Mouse (Mus musculus) liver, postnatal 0 days (tissue): Measurements from ENCODE around the gene Nrxn2. TPM values are rescaled to one million over a fixed set of nuclear protein-coding genes. Genes with fewer than 3 reads are reported as not detected.

Experiments
- ATAC-seq: fragments of 200-750 bp; cut with Nextera tagmentation; 2 replicates; pipeline ENCODE4 v1.8.0; 2017; ENCODE audit warnings: mild to moderate bottlenecking, moderate library complexity
- DNase-seq: peaks from one replicate; pipeline ENCODE4 v3.0.0-alpha.2; 2016
- H3K27ac ChIP-seq: fragments of 300-500 bp; sonication (generic); 2 replicates; pipeline ENCODE4 v1.5.1; 2014; ENCODE audit warnings: antibody characterized with exemption, moderate library complexity, mild to moderate bottlenecking, low read depth
- H3K27me3 ChIP-seq: fragments of 300-500 bp; sonication (generic); 2 replicates; pipeline ENCODE4 v1.6.1; 2014; ENCODE audit warnings: low read length, control low read depth, mixed read lengths; ENCODE audit not compliant: insufficient read depth
- H3K36me3 ChIP-seq: fragments of 300-500 bp; sonication (generic); replicated peaks from 2 replicates; pipeline ENCODE4 v1.6.1; 2014; ENCODE audit warnings: mild to moderate bottlenecking, control low read depth, low read length, moderate library complexity, mixed read lengths; ENCODE audit not compliant: insufficient read depth
- H3K4me1 ChIP-seq: fragments of 300-500 bp; sonication (generic); 2 replicates; pipeline ENCODE4 v1.6.1; 2014; ENCODE audit warnings: antibody characterized with exemption, mild to moderate bottlenecking, control low read depth; ENCODE audit not compliant: insufficient read depth
- H3K4me2 ChIP-seq: fragments of 300-500 bp; sonication (generic); 2 replicates; pipeline ENCODE4 v1.6.1; 2014; ENCODE audit warnings: low read depth, mild to moderate bottlenecking, low read length, moderate library complexity, mixed read lengths
- H3K4me3 ChIP-seq: fragments of 300-500 bp; sonication (generic); 2 replicates; pipeline ENCODE4 v1.5.1; 2014; ENCODE audit warnings: low read depth, low read length
- H3K9ac ChIP-seq: fragments of 300-500 bp; sonication (generic); replicated peaks from 2 replicates; pipeline ENCODE4 v1.6.1; 2014; ENCODE audit warnings: mild to moderate bottlenecking, moderate library complexity
- H3K9me3 ChIP-seq: fragments of 300-500 bp; sonication (generic); 2 replicates; pipeline ENCODE4 v1.6.1; 2016; ENCODE audit warnings: mild to moderate bottlenecking, control low read depth, low read length, mixed read lengths
- CTCF ChIP-seq: sonication (generic); IDR thresholded peaks from 2 replicates; pipeline ENCODE4 v1.5.1; 2016; ENCODE audit warnings: antibody characterized with exemption, low read depth
- EP300 ChIP-seq: IDR thresholded peaks from 2 replicates; pipeline ENCODE4 v1.6.1; 2016; ENCODE audit warnings: antibody characterized with exemption, low read depth, mild to moderate bottlenecking
- WGBS: fragments of 180-500 bp; shearing (Covaris S2); extraction: QIAGEN DNeasy Blood & Tissue Kit; methylation state at CpG from one replicate; pipeline ENCODE4 v1.1.7; 2014; ENCODE audit not compliant: insufficient replicate concordance; 5-methylcytosine and 5-hydroxymethylcytosine counted together
- polyA plus RNA-seq: library from polyadenylated mRNA; unstranded; fragments of >200 nt; fragmentation: Nextera tagmentation; extraction: Ambion mirVana; gene quantifications from 2 replicates; pipeline ENCODE4 v1.2.1, GENCODE M21; 2015

The Nrxn2 gene
- polyA plus RNA-seq, 1 experiment from 2014 or later, result 0.97 TPM

DNA sequence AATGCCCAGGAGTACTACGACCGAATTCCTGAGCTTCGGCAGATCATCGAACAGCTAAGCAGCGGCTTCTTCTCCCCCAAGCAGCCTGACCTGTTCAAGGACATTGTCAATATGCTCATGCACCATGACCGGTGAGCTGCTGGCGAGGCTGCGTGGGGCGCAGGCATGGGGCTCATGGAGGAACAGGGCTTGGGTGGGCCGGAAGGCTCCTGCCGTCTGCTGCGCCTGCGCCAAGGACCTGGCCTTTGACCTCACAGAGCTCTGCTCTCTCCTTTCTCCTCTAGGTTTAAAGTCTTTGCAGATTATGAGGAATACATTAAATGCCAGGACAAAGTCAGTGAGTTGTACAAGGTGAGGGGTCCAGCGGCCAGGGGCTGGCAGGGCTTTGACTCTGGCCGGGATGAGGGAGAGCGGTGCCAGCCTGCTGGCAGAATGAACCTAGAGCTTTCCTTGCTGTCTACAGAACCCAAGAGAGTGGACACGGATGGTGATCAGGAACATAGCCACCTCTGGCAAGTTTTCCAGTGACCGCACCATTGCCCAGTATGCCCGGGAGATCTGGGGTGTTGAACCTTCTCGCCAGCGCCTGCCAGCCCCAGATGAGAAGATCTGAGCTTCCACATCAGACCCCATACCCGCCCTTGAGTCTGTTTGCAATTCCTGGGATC lies 20.8 kb upstream of the Nrxn2 start:
- Histone ChIP-seq H3K27ac (peak overlapping the region; percentile 93), H3K9ac (no peak overlapping the region), H3K4me1 (peaks cover 30% of the 10 kb centered on the region), H3K4me3 (no peak overlapping the region), H3K27me3 (peaks cover 22% of the 10 kb centered on the region), H3K9me3 (no peaks in the 10 kb centered on the region), H3K4me2 (peak overlapping the region; percentile 94; the same call in 1 of the 2 replicates), H3K36me3 (no peaks in the 10 kb centered on the region; the same call in 1 of the 2 replicates)
- no peak for ATAC-seq
- no peak for DNase-seq
- TF ChIP-seq EP300 (no peak), CTCF (no peak)
- WGBS, result 79% methylated on average over 22 of the region's 22 CpGs

DNA sequence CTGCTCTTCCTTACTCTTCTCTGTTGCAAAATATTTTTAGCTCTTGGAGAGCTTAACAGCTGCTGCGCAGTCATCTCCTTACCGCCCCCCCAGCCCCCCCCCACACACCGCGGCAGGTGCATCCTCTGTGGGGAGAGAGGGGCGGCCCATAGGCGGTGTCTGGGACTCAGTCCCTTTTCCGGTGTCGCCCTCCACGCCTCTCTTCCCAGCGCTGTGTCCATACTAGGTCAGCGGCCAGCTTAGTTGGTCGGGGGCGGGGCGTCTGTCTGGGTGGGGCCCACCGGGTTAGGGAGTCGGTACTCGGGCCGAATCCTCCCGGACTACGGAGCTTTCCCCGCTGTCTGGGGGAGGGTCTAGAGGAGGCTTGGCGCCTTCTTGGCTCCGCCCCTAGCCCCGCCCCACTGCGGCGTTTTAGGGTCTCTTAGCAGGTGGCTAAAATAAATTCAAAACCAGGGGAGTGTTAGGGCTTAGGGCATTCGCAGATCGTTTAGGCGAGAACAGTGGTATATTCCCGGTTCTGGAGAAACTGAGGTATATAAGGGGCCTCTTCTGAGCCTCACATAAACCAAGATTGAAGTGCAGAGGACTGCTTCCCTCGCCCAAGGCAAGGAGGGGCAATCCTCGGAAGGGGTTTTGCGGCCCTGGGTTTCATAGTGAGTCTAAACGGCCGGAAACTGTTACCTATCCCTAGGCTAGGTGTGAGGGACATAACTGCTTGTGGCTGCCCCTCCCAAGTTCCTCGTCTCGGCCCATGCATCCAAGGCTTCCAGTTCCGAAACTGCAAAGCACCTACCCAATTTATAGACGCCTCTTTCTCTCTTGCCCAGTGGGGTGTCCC lies 19.9 kb upstream of the Nrxn2 start:
- TF ChIP-seq EP300, result no peak
- no peak for TF ChIP-seq CTCF
- Histone ChIP-seq H3K4me1 (peaks cover 33% of the 10 kb centered on the region), H3K9me3 (no peaks in the 10 kb centered on the region), H3K27ac (peak overlapping the region; percentile 93), H3K9ac (peak overlapping the region; percentile 69), H3K4me3 (peak overlapping the region; percentile 63), H3K4me2 (peak overlapping the region; percentile 94), H3K27me3 (peaks cover 22% of the 10 kb centered on the region), H3K36me3 (peaks cover 6% of the 10 kb centered on the region; the same call in 1 of the 2 replicates)
- WGBS, result under 1% methylated on average over 38 of the region's 39 CpGs
- DNase-seq (peak; percentile 80), ATAC-seq (peak; percentile 23)

DNA sequence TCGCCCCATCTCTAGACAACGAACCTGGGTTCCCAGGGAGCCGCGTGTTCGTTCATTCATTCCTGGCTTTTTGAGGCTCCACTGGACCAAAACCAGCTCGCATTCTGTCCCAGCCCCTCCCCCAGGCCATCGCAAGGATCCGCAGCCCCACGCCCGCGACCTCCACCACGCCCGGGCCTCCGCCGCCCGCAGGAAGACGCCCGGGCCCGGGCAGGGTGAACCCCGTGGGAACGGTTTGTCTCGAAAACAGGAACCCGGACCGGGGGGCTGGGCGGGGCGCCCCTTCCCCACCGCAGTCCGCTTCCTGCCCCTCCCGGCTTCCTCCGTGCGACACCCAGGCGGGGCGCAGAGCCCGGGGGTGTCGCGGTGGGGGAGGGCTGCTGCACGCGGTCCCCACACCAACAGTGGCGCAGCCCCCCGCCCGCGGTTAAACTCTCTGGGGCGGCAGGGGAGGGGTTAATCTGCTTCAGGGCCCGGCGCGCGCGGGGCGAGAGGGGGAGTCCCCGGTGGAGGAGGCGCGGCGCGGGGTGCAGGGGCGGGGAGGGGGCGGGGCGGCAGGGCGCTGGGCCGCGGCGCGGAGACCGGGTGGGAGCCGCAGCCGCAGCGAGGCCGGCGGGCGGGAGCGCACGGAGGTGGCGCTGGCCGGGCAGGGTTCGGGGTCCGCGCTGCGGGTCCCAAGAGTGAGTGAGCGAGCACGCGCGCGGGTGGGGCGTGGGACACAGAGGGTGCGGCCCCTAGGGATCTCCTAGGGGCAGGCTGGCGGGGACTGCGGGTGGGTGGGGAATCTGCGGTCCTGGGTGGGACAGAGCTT lies 19.0 kb upstream of the Nrxn2 start, which contains the start of gene Rasgrp2:
Gene Rasgrp2 (plus strand): TSS at position 56 of the 811 bp plus-strand sequence.
- ATAC-seq (peak; percentile 8), DNase-seq (peak; percentile 75)
- Histone ChIP-seq H3K27me3 (peaks cover 22% of the 10 kb centered on the region), H3K4me3 (peak within 1 kb of the TSS; percentile 63), H3K27ac (peak within 1 kb of the TSS; percentile 93), H3K9ac (peak within 1 kb of the TSS; percentile 69), H3K9me3 (no peaks in the 10 kb centered on the region), H3K4me1 (peaks cover 33% of the 10 kb centered on the region), H3K36me3 (peaks cover 6% of the 10 kb centered on the region; the same call in 1 of the 2 replicates), H3K4me2 (peak within 1 kb of the TSS; percentile 94)
- WGBS, result under 1% methylated on average over 59 of the region's 87 CpGs
- TF ChIP-seq CTCF (no peak), EP300 (no peak)

DNA sequence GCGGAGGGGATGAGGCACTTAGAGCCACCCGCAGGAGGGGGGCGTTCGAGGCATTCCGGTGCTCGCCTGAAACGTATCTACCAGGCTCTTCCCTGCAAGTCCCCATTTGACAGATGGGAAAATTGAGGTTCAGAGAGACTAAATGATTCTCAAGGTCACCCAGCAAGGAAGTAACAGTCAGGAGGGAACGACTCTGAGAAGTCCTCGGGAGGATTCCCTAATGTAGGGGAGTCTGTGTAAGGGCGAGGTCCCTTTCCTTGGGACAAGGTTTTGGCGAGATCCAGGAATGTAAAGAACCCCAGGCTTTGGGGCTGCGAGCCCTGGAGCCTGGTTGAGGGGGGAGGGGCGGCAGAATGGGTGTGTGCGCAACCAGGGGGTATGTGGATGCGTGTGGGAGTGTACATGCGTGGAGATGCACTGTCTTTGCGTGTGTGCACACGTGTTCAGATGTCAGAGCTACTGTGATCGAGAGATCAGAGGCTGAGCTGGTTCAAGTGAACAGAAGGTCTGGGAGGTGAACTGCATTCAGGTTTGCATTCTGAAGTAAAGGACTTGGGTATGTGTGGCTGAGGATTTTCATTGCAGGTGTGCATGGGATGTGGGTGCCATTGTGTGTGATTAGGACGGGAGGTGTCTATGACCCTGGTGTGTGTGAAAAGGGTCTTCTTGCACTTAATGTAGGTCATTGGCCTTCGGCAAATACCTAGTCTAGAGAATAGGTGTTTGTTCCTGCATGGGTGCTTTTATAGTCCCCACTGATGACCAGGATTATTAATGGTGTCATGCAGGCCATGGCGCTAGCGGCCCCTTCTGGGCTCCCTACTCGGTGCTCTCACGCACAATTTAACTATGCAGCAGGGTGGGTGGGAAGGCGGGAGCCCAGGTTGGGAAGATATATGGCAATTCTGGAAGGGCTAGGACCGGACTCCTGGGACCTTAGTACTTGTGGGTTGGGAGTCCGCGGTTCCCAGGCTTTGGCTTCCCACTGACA lies 18.1 kb upstream of the Nrxn2 start:
- Histone ChIP-seq H3K4me2 (peak overlapping the region; percentile 94), H3K36me3 (peaks cover 9% of the 10 kb centered on the region), H3K4me3 (peak overlapping the region; percentile 63), H3K9me3 (no peaks in the 10 kb centered on the region), H3K9ac (peak overlapping the region; percentile 69), H3K27me3 (peaks cover 22% of the 10 kb centered on the region), H3K4me1 (peaks cover 33% of the 10 kb centered on the region), H3K27ac (peak overlapping the region; percentile 93)
- 2% methylated on average over 29 of the region's 29 CpGs for whole genome bisulfite sequencing
- no peak for DNase-seq
- TF ChIP-seq CTCF (peak; percentile 34), EP300 (no peak)
- no peak for ATAC-seq
